Mouse (Mus musculus): ENCODE measurements at regions not wholly inside any gene's neighbourhood (a gene's known extent, or its start where the extent isn't known, plus 50 kb on each side); places are given as distances from the start of the nearest gene placed in this dataset.

DNA sequence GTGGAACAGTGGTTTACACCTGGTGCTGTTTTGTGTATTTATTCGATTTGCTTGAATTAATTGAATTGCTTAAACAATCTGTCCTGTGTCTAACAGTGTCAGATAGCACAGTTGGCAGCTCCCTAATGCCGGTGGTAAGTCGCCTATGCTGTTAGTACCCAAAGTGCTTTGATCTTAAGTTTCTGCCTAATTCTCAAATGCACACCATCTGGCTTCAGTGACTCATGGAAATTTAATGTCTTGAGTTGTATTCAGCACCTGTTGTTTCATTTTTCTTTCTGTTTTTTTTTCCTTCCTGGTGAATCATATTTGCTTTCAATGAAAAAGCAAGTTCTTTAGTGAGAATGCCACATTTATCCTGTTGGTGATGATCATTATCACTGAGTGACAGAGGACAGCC is 201.7 kb upstream of the Nrip1 start:
- H3K27ac ChIP-seq (replicated peaks) = no peak overlapping the region
- H3K4me2 ChIP-seq = no peak overlapping the region
- no peak overlapping the region for H3K4me3 ChIP-seq
- no peak for ATAC-seq (ENCODE audit: extremely low read depth, insufficient number of reproducible peaks, low FRiP score, low TSS enrichment)
- H3K9me3 ChIP-seq = peaks cover 2% of the 10 kb centered on the region; the same call in 1 of the 2 replicates
- no peaks in the 10 kb centered on the region for H3K36me3 ChIP-seq
- WGBS = 56% methylated on average over 3 of the region's 3 CpGs
- no peaks in the 10 kb centered on the region for H3K4me1 ChIP-seq
- H3K27me3 ChIP-seq (replicated peaks) = no peaks in the 10 kb centered on the region
- no peak overlapping the region for H3K9ac ChIP-seq

- Histone ChIP-seq H3K4me1 (peaks cover 10% of the 10 kb centered on the region; the same call in 1 of the 2 replicates), H3K36me3 (no peaks in the 10 kb centered on the region), H3K4me3 (no peak overlapping the region), H3K4me2 (peak overlapping the region; percentile 24; the same call in 1 of the 2 replicates), H3K9me3 (no peaks in the 10 kb centered on the region), H3K27me3 (replicated peaks) (no peaks in the 10 kb centered on the region), H3K9ac (no peak overlapping the region), H3K27ac (replicated peaks) (no peak overlapping the region)
- ATAC-seq (ENCODE audit: extremely low read depth, insufficient number of reproducible peaks, low FRiP score, low TSS enrichment) = no peak
- 14% methylated on average over 11 of the region's 11 CpGs for WGBS
Observed at GRCm38 (mm10) chr16:76566220-76566619, 192.6 kb upstream of the Nrip1 start.

GRCm38 (mm10) chr16:76554846-76555245 is 181.2 kb upstream of the Nrip1 start:
- no peak overlapping the region for H3K4me2 ChIP-seq
- no peak overlapping the region for H3K4me3 ChIP-seq
- no peak overlapping the region for H3K27ac ChIP-seq (replicated peaks)
- ATAC-seq (ENCODE audit: extremely low read depth, insufficient number of reproducible peaks, low FRiP score, low TSS enrichment) = no peak
- H3K4me1 ChIP-seq = no peaks in the 10 kb centered on the region
- H3K27me3 ChIP-seq (replicated peaks) = no peaks in the 10 kb centered on the region
- H3K9ac ChIP-seq = no peak overlapping the region
- no peaks in the 10 kb centered on the region for H3K36me3 ChIP-seq
- peaks cover under 1% of the 10 kb centered on the region; the same call in 1 of the 2 replicates for H3K9me3 ChIP-seq
- WGBS = 83% methylated on average over 4 of the region's 4 CpGs

DNA sequence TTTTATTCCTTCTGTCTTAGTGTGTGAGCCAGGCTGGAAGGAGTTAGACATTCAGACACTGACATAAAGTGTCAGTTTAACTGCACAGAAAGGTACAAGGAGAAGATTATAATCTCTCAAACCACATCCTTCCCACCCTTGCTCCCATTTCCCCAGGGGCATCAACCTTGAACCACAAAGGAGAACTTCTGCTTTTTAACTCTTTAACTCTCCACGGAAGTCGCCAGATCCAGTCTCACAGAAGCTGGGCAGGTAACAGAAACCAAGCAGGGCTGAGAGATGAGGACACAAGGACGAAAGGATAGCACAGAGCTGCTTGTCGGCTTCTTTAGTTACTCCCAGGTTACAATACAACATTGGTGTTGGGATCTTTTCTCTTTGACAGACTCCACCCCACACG is 176.0 kb upstream of the Nrip1 start:
- H3K4me3 ChIP-seq = no peak overlapping the region
- H3K27ac ChIP-seq (replicated peaks) = no peak overlapping the region
- no peaks in the 10 kb centered on the region for H3K36me3 ChIP-seq
- no peak for ATAC-seq (ENCODE audit: extremely low read depth, insufficient number of reproducible peaks, low FRiP score, low TSS enrichment)
- no peak overlapping the region for H3K9ac ChIP-seq
- no peak overlapping the region for H3K4me2 ChIP-seq
- H3K27me3 ChIP-seq (replicated peaks) = no peaks in the 10 kb centered on the region
- no peaks in the 10 kb centered on the region for H3K4me1 ChIP-seq
- WGBS = 81% methylated on average over 5 of the region's 5 CpGs
- peaks cover 7% of the 10 kb centered on the region; the same call in 1 of the 2 replicates for H3K9me3 ChIP-seq

GRCm38 (mm10) chr16:76547087-76547486 is 173.5 kb upstream of the Nrip1 start:
- Histone ChIP-seq H3K4me3 (no peak overlapping the region), H3K36me3 (no peaks in the 10 kb centered on the region), H3K9me3 (peaks cover 7% of the 10 kb centered on the region; the same call in 1 of the 2 replicates), H3K4me2 (no peak overlapping the region), H3K4me1 (no peaks in the 10 kb centered on the region), H3K27me3 (replicated peaks) (no peaks in the 10 kb centered on the region), H3K27ac (replicated peaks) (no peak overlapping the region), H3K9ac (no peak overlapping the region)
- 88% methylated on average over 4 of the region's 4 CpGs for WGBS
- ATAC-seq (ENCODE audit: extremely low read depth, insufficient number of reproducible peaks, low FRiP score, low TSS enrichment) = no peak

GRCm38 (mm10) chr16:76546632-76547031 is 173.0 kb upstream of the Nrip1 start:
- 79% methylated on average over 2 of the region's 2 CpGs for WGBS
- H3K4me3 ChIP-seq = no peak overlapping the region
- H3K4me1 ChIP-seq = no peaks in the 10 kb centered on the region
- H3K9me3 ChIP-seq = peaks cover 7% of the 10 kb centered on the region; the same call in 1 of the 2 replicates
- H3K9ac ChIP-seq = no peak overlapping the region
- H3K36me3 ChIP-seq = no peaks in the 10 kb centered on the region
- H3K4me2 ChIP-seq = no peak overlapping the region
- no peak overlapping the region for H3K27ac ChIP-seq (replicated peaks)
- no peaks in the 10 kb centered on the region for H3K27me3 ChIP-seq (replicated peaks)
- ATAC-seq (ENCODE audit: extremely low read depth, insufficient number of reproducible peaks, low FRiP score, low TSS enrichment) = no peak

GRCm38 (mm10) chr16:76545942-76546341 is 172.3 kb upstream of the Nrip1 start:
- Histone ChIP-seq H3K4me2 (no peak overlapping the region), H3K36me3 (no peaks in the 10 kb centered on the region), H3K9me3 (peaks cover 7% of the 10 kb centered on the region; the same call in 1 of the 2 replicates), H3K27ac (replicated peaks) (no peak overlapping the region), H3K9ac (no peak overlapping the region), H3K27me3 (replicated peaks) (no peaks in the 10 kb centered on the region), H3K4me3 (no peak overlapping the region), H3K4me1 (no peaks in the 10 kb centered on the region)
- ATAC-seq (ENCODE audit: extremely low read depth, insufficient number of reproducible peaks, low FRiP score, low TSS enrichment) = no peak
- WGBS = 84% methylated on average over 2 of the region's 2 CpGs

DNA sequence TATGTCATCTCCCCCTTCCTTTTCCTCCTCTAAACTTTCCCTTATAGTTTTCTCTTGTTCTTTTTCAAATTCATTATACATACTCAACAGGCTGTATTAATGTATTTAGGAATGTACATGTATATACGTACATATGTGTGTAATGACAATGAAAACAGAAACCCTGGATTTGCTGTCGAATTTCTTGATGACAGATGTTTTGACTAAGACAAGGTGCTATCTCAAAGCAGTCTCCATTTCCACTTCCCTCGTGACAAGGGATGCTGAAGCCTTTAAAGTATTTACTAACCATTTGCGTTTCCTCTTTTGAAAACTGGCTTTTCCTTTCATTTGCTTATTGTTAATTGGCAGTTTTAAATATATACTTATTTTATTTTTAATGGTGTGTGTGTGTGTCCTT is 171.3 kb upstream of the Nrip1 start:
- no peak for ATAC-seq (ENCODE audit: extremely low read depth, insufficient number of reproducible peaks, low FRiP score, low TSS enrichment)
- no peaks in the 10 kb centered on the region for H3K27me3 ChIP-seq (replicated peaks)
- WGBS = 67% methylated on average over 4 of the region's 4 CpGs
- H3K4me3 ChIP-seq = no peak overlapping the region
- peaks cover 4% of the 10 kb centered on the region for H3K4me1 ChIP-seq
- H3K36me3 ChIP-seq = no peaks in the 10 kb centered on the region
- no peak overlapping the region for H3K4me2 ChIP-seq
- no peak overlapping the region for H3K27ac ChIP-seq (replicated peaks)
- peaks cover 7% of the 10 kb centered on the region; the same call in 1 of the 2 replicates for H3K9me3 ChIP-seq
- no peak overlapping the region for H3K9ac ChIP-seq

DNA sequence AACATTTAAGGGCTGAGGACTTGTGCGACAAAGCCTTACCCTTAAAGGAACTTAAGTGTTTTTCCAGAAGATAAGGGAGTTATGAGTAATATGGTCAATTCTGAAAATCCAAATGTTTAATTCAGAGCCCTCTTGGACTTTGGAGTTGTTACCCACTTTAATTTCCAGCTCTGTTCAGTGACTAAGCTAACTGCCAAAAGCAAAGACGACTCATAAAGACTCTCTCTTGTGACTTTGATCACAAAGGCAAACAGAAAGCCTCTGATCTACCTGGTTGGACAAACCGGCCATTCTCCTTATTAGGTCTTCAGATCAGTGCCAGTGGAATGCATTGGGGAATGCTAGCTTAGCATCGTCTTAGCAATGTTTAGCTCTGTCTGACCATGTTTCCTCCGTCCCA is 167.3 kb upstream of the Nrip1 start:
- Histone ChIP-seq H3K27ac (replicated peaks) (no peak overlapping the region), H3K4me2 (no peak overlapping the region), H3K27me3 (replicated peaks) (no peaks in the 10 kb centered on the region), H3K4me3 (no peak overlapping the region), H3K36me3 (no peaks in the 10 kb centered on the region), H3K4me1 (peaks cover 13% of the 10 kb centered on the region), H3K9ac (no peak overlapping the region), H3K9me3 (no peaks in the 10 kb centered on the region)
- ATAC-seq (ENCODE audit: extremely low read depth, insufficient number of reproducible peaks, low FRiP score, low TSS enrichment) = no peak
- 53% methylated on average over 5 of the region's 5 CpGs for WGBS

GRCm38 (mm10) chr16:76540328-76540923 is 166.8 kb upstream of the Nrip1 start:
- Histone ChIP-seq H3K27ac (replicated peaks) (no peak overlapping the region), H3K4me2 (no peak overlapping the region), H3K36me3 (no peaks in the 10 kb centered on the region), H3K27me3 (replicated peaks) (no peaks in the 10 kb centered on the region), H3K4me3 (no peak overlapping the region), H3K9me3 (no peaks in the 10 kb centered on the region), H3K4me1 (peaks cover 13% of the 10 kb centered on the region), H3K9ac (no peak overlapping the region)
- WGBS = 63% methylated on average over 8 of the region's 8 CpGs
- no peak for ATAC-seq (ENCODE audit: extremely low read depth, insufficient number of reproducible peaks, low FRiP score, low TSS enrichment)

DNA sequence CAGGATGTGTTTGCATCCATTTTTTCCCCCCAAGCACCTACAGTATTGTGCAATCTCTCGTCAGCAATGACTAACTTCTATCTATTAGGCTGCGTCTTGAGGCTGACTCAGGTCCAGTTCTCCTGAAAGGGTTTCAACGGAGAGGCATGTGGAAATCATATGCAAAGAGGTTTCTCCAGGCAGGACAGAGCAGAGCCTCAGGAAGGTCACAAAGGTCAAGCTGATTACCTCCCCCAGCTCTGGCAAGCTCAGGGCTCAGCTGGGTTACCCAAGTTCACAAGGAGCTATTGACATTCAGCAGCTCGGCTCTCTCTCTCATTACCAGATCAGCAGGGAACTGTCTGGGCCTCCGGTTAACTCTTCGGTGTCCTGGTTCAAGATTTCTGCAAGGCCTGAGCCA is 166.0 kb upstream of the Nrip1 start:
- H3K27me3 ChIP-seq (replicated peaks) = no peaks in the 10 kb centered on the region
- H3K4me2 ChIP-seq = peak overlapping the region; percentile 36
- H3K9me3 ChIP-seq = no peaks in the 10 kb centered on the region
- H3K9ac ChIP-seq = no peak overlapping the region
- WGBS = 5% methylated on average over 6 of the region's 6 CpGs
- peaks cover 14% of the 10 kb centered on the region for H3K4me1 ChIP-seq
- no peaks in the 10 kb centered on the region for H3K36me3 ChIP-seq
- peak; percentile 66; the same call in 1 of the 2 replicates for ATAC-seq (ENCODE audit: extremely low read depth, insufficient number of reproducible peaks, low FRiP score, low TSS enrichment)
- no peak overlapping the region for H3K4me3 ChIP-seq
- 0 out of 2 replicates have a peak overlapping the region, but pooled peaks have one; percentile 24 for H3K27ac ChIP-seq (replicated peaks)

DNA sequence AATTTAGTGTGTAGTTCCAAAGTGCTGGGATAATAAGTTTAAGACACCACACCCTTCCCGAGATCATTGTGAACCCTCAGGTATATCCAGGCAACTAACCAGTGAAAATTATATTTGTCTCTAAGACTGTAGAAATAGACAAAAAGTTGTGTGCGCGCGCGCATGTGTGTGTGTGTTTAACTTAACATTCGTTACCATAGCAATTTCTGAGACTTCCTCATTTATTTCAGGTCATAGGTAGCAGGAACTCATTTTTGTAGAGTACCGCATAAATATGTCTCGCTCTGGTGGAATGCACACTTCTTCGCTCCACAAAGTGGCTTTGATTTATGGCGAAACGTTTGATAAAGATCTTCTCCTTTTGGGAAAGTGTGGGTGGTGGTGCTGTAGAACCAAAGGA is 164.2 kb upstream of the Nrip1 start:
- 87% methylated on average over 11 of the region's 11 CpGs for WGBS
- Histone ChIP-seq H3K9me3 (no peaks in the 10 kb centered on the region), H3K4me3 (no peak overlapping the region), H3K4me2 (no peak overlapping the region), H3K9ac (no peak overlapping the region), H3K4me1 (peaks cover 15% of the 10 kb centered on the region), H3K36me3 (no peaks in the 10 kb centered on the region), H3K27ac (replicated peaks) (no peak overlapping the region), H3K27me3 (replicated peaks) (no peaks in the 10 kb centered on the region)
- ATAC-seq (ENCODE audit: extremely low read depth, insufficient number of reproducible peaks, low FRiP score, low TSS enrichment) = no peak
